Mouse (Mus musculus) kidney, adult 2 months (tissue): ENCODE measurements around the gene Erc2. TPM values are rescaled to one million over a fixed set of nuclear protein-coding genes. Genes with fewer than 3 reads are reported as not detected.

ENCODE experiments used
- DNase-seq: peaks from one replicate; pipeline ENCODE4 v3.0.0; 2021
- H3K27ac ChIP-seq: fragments of 200-500 bp; 2 replicates; pipeline ENCODE4 v1.5.1; 2012; ENCODE audit warnings: low read depth, low read length, control low read depth, inconsistent platforms; ENCODE audit not compliant: insufficient read depth
- H3K27me3 ChIP-seq: fragments of 200-500 bp; replicated peaks from 2 replicates; pipeline ENCODE4 v1.6.1; 2012; ENCODE audit warnings: mild to moderate bottlenecking, moderate library complexity, low read length, inconsistent platforms; ENCODE audit not compliant: control insufficient read depth, insufficient read depth
- H3K36me3 ChIP-seq: fragments of 200-500 bp; 2 replicates; pipeline ENCODE4 v1.6.1; 2012; ENCODE audit warnings: mild to moderate bottlenecking, moderate library complexity, low read length, inconsistent platforms; ENCODE audit not compliant: control insufficient read depth, insufficient read depth
- H3K4me1 ChIP-seq: fragments of 200-500 bp; 2 replicates; pipeline ENCODE4 v1.6.1; 2011; ENCODE audit warnings: low read length; ENCODE audit not compliant: control insufficient read depth, insufficient read depth
- H3K4me3 ChIP-seq: fragments of 200-500 bp; 2 replicates; pipeline ENCODE4 v1.5.1; 2011; ENCODE audit warnings: mild to moderate bottlenecking, low read depth, low read length, control low read depth; ENCODE audit not compliant: insufficient read depth
- CTCF ChIP-seq: fragments of 200-500 bp; conservative IDR thresholded peaks from 2 replicates; pipeline ENCODE4 v1.5.1; 2011; ENCODE audit warnings: low read depth, mild to moderate bottlenecking, control low read depth, low read length, moderate library complexity, mixed read lengths; ENCODE audit not compliant: insufficient read depth, insufficient read length
- POLR2A ChIP-seq: fragments of 200-500 bp; IDR thresholded peaks from one replicate; pipeline ENCODE4 v1.6.1; 2011; ENCODE audit warnings: low read depth, low read length, control low read depth
- WGBS: fragments of 180-500 bp; shearing (Covaris S2); methylation state at CpG from one replicate; pipeline ENCODE4 v1.1.7; 2018; 5-methylcytosine and 5-hydroxymethylcytosine counted together
- polyA plus RNA-seq: library from polyadenylated mRNA; depleted of rRNA; stranded (reverse); fragments of >200 nt; gene quantifications from 2 replicates; pipeline ENCODE4 v1.2.3, GENCODE M21; 2012

Gene Erc2
- polyA plus RNA-seq, 1 experiment, result 6.9 TPM

DNA sequence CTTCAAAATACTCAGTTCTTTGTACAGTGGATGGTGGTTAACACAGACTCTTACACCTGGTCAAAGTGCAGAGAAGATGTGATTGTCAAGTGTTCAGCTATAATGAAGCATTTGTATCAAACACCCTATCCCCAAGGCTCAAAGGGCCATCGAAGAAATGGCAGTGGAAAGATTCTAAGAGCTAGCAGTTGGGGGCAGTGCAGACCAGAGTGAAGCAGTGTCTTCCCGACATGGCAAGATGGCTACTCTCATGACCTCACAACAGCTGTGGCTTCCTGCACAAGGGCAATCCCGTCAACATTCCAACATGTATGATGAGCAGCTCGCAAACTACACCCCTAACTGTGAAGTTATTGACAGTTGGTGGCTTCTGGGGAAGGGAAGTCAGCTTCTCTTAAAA lies 471.0 kb downstream of the Erc2 start:
- Histone ChIP-seq H3K27ac (no peak overlapping the region), H3K4me3 (no peak overlapping the region), H3K27me3 (no peaks in the 10 kb centered on the region), H3K4me1 (no peaks in the 10 kb centered on the region), H3K36me3 (no peaks in the 10 kb centered on the region)
- 70% methylated on average over 4 of the region's 4 CpGs for WGBS
- TF ChIP-seq CTCF, result peak; percentile 21; the same call in 1 of the 2 replicates
- no peak for TF ChIP-seq POLR2A
- DNase-seq, result no peak

DNA sequence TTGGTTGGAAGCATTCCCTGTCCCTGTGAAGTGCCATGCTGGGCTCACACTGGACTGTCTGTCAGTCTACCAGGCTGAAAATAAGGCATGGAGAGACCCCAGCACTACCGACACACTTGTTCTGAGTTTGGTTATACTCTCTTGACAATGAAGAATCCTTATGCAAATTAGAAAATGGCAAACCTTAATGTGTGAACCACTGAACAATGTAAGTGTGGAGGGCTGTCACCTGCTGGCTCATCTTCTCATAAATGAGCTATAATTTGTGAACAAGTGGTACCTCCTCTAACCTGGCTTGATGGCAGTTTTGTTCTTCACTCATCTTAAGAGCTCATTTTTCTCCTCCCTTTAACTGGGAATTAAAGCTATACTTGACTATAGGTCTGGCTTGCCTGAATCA lies 471.7 kb downstream of the Erc2 start:
- Histone ChIP-seq H3K27me3 (no peaks in the 10 kb centered on the region), H3K4me3 (no peak overlapping the region), H3K27ac (no peak overlapping the region), H3K36me3 (no peaks in the 10 kb centered on the region), H3K4me1 (no peaks in the 10 kb centered on the region)
- DNase-seq, result no peak
- TF ChIP-seq POLR2A (no peak), CTCF (no peak)
- WGBS, result 90% methylated on average over 1 of the region's 1 CpGs

GRCm38 (mm10) chr14:28099084-28099483 lies 476.9 kb downstream of the Erc2 start:
- no peaks in the 10 kb centered on the region; the same call in 1 of the 2 replicates for H3K4me1 ChIP-seq
- H3K36me3 ChIP-seq, result no peaks in the 10 kb centered on the region
- TF ChIP-seq CTCF, result no peak
- no peak for TF ChIP-seq POLR2A
- WGBS, result 51% methylated on average over 5 of the region's 5 CpGs
- DNase-seq, result peak; percentile 45
- no peaks in the 10 kb centered on the region for H3K27me3 ChIP-seq
- H3K4me3 ChIP-seq, result no peak overlapping the region
- H3K27ac ChIP-seq, result no peak overlapping the region

- WGBS, result 89% methylated on average over 2 of the region's 2 CpGs
Measured at GRCm38 (mm10) chr14:28113121-28113520, 490.9 kb downstream of the Erc2 start.

DNA sequence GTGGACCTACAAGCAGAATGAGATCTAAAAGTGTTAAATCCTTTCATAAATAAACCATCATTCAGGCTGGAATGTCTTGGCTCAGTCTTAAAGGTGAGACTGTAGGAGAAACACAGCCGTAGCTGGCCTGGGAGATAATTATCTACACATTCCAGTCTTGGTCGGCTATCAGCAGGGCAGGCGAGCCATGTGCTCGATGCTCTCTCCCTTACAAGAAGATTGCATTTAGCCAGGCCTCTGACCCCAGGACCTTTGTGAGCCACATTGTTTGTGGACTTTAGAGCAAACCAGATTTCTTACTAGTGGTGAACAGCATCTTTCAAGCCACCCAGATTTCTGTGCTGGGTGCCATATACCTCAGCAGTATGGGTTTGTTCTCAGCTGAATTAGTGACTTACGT lies 498.6 kb downstream of the Erc2 start:
- H3K4me3 ChIP-seq, result no peak overlapping the region
- H3K4me1 ChIP-seq, result no peaks in the 10 kb centered on the region
- H3K36me3 ChIP-seq, result no peaks in the 10 kb centered on the region
- no peak for TF ChIP-seq CTCF
- TF ChIP-seq POLR2A, result no peak
- WGBS, result 50% methylated on average over 5 of the region's 5 CpGs
- DNase-seq, result no peak
- H3K27me3 ChIP-seq, result no peaks in the 10 kb centered on the region
- no peak overlapping the region for H3K27ac ChIP-seq

More at GRCm38 (mm10) chr14:28113121-28113520, 490.9 kb downstream of the Erc2 start:
- DNase-seq, result no peak
- H3K36me3 ChIP-seq, result no peaks in the 10 kb centered on the region
- no peaks in the 10 kb centered on the region for H3K4me1 ChIP-seq
- no peak overlapping the region for H3K27ac ChIP-seq
- H3K4me3 ChIP-seq, result no peak overlapping the region
- no peaks in the 10 kb centered on the region for H3K27me3 ChIP-seq
- TF ChIP-seq CTCF (no peak), POLR2A (no peak)

GRCm38 (mm10) chr14:28126842-28127241 lies 504.6 kb downstream of the Erc2 start:
- Histone ChIP-seq H3K27me3 (no peaks in the 10 kb centered on the region), H3K27ac (no peak overlapping the region), H3K4me1 (no peaks in the 10 kb centered on the region), H3K36me3 (no peaks in the 10 kb centered on the region), H3K4me3 (no peak overlapping the region)
- no peak for DNase-seq
- no peak for TF ChIP-seq CTCF
- WGBS, result 87% methylated on average over 8 of the region's 8 CpGs

- WGBS, result 90% methylated on average over 3 of the region's 3 CpGs
- no peaks in the 10 kb centered on the region for H3K4me1 ChIP-seq
- H3K27me3 ChIP-seq, result no peaks in the 10 kb centered on the region
- no peaks in the 10 kb centered on the region for H3K36me3 ChIP-seq
- no peak for DNase-seq
- no peak for TF ChIP-seq POLR2A
- TF ChIP-seq CTCF, result no peak
- H3K4me3 ChIP-seq, result no peak overlapping the region
- no peak overlapping the region for H3K27ac ChIP-seq
Measured at GRCm38 (mm10) chr14:28128999-28129398, 506.8 kb downstream of the Erc2 start.

- H3K27me3 ChIP-seq, result no peaks in the 10 kb centered on the region
- DNase-seq, result no peak
- WGBS, result 94% methylated on average over 2 of the region's 2 CpGs
- no peak overlapping the region for H3K27ac ChIP-seq
- H3K36me3 ChIP-seq, result no peaks in the 10 kb centered on the region
- no peak for TF ChIP-seq CTCF
- no peak for TF ChIP-seq POLR2A
- H3K4me1 ChIP-seq, result no peaks in the 10 kb centered on the region
- no peak overlapping the region for H3K4me3 ChIP-seq
Measured at GRCm38 (mm10) chr14:28143998-28144397, 521.8 kb downstream of the Erc2 start.
